Mouse (Mus musculus) thymus, adult 18-20 months (tissue): ENCODE measurements around the gene Pom121l12.

Experiments used
- DNase-seq, 2 experiments: peaks; one replicate each; pipeline ENCODE4 v3.0.0; 2022; ENCODE audit warnings: mixed read lengths in 2 of 2

The Pom121l12 gene

GRCm38 (mm10) chr11:14598976-14599375 lies at the start of gene Pom121l12:
Pom121l12 (plus strand) TSS chr11:14599276.
- no peak for DNase-seq

GRCm38 (mm10) chr11:14611859-14612258 lies 12.8 kb downstream of the Pom121l12 start:
- no peak for DNase-seq
